Mouse (Mus musculus): ENCODE measurements around the gene Batf2. TPM values are rescaled to one million over a fixed set of nuclear protein-coding genes. Genes with fewer than 3 reads are reported as not detected.
A peak's percentile ranks its signal among the peaks of the same experiment; 100 is the strongest.

Batf2 gene
- polyA plus RNA-seq, 1 experiment, result 4.8 TPM

DNA sequence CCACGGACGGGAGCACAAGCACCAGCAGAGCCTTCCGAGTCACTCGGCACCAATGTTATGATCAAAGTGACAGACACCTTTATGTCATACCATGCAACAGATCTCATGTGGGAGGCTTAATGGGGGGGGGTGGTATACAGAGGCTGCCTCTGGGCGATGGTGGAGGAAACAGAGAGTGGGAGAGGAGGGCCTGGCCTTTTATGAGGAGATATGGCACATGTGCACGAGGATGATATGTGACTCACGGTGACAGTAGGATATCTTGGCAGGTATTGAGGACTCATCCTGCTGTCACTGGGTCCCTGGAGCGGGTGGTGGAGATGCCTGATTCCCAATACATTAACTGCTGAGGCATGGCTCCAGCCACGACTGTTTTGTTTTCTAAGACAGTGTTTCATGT is 14.4 kb downstream of the Batf2 start:
- TF ChIP-seq CTCF (conservative IDR thresholded peaks at IDR 0.05; ENCODE audit: insufficient read depth, insufficient read length, low read depth, low read length) (no peak), POLR2A (IDR thresholded peaks at IDR 0.05; ENCODE audit: low read depth, low read length) (no peak)
- Histone ChIP-seq H3K27ac (ENCODE audit: insufficient read depth, low read depth, low read length) (no peak overlapping the region), H3K27me3 (replicated peaks; ENCODE audit: control insufficient read depth, insufficient read depth, low read length) (no peaks in the 10 kb centered on the region), H3K4me1 (ENCODE audit: control insufficient read depth, insufficient read depth, low read length) (no peaks in the 10 kb centered on the region), H3K36me3 (ENCODE audit: control insufficient read depth, insufficient read depth, low read length) (no peaks in the 10 kb centered on the region), H3K4me3 (ENCODE audit: insufficient read depth, low read depth, low read length) (no peak overlapping the region)
- no peak for DNase-seq
- 76% methylated on average over 9 of the region's 9 CpGs for WGBS

DNA sequence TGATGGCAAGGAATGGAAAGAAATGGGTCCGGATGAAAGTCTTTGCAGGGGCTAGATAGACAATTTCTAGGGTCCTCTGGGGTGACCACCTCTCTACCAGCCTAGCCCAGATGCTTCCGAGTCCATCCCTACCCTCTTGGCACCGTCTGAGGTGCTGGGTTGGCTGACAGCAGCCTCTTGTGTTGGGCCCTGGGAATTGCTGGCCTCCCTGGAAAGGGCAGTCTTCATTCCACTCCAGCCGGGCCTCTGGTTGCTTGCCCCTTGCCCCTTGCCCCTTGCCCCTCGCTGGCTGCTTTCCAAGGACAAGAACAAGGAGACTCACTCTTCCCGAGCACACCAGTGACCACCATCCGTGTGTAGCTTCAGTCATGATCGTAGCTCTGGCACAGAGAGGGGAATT is 15.6 kb downstream of the Batf2 start:
- H3K27ac ChIP-seq (ENCODE audit: insufficient read depth, low read depth, low read length), result no peak overlapping the region
- no peak for TF ChIP-seq POLR2A (IDR thresholded peaks at IDR 0.05; ENCODE audit: low read depth, low read length)
- TF ChIP-seq CTCF (conservative IDR thresholded peaks at IDR 0.05; ENCODE audit: insufficient read depth, insufficient read length, low read depth, low read length), result no peak; the same call in 1 of the 2 replicates
- H3K4me3 ChIP-seq (ENCODE audit: insufficient read depth, low read depth, low read length), result no peak overlapping the region
- H3K4me1 ChIP-seq (ENCODE audit: control insufficient read depth, insufficient read depth, low read length), result no peaks in the 10 kb centered on the region
- peak; percentile 70 for DNase-seq
- H3K36me3 ChIP-seq (ENCODE audit: control insufficient read depth, insufficient read depth, low read length), result no peaks in the 10 kb centered on the region
- WGBS, result 48% methylated on average over 8 of the region's 8 CpGs
- H3K27me3 ChIP-seq (replicated peaks; ENCODE audit: control insufficient read depth, insufficient read depth, low read length), result no peaks in the 10 kb centered on the region

DNA sequence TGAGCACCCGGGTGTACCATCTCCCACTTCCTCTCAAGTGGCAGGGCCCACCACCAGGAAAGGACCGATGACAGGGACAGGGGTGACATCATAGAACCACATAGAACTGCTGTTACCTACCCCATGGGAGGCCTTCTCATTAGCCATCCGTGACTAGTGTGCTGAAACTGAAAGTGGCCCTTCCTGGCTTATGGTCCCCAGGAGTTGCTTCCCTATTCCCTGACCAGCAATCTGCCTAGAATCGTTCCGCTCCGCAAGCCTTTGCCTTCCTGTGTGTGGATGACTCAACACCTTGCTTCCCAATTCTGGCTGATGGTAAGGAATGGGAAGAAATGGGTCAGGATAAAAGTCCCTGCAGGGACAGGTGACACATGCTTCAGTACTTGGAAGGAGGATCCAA is 16.4 kb downstream of the Batf2 start:
- Histone ChIP-seq H3K27me3 (replicated peaks; ENCODE audit: control insufficient read depth, insufficient read depth, low read length) (no peaks in the 10 kb centered on the region), H3K4me3 (ENCODE audit: insufficient read depth, low read depth, low read length) (no peak overlapping the region), H3K4me1 (ENCODE audit: control insufficient read depth, insufficient read depth, low read length) (no peaks in the 10 kb centered on the region), H3K36me3 (ENCODE audit: control insufficient read depth, insufficient read depth, low read length) (no peaks in the 10 kb centered on the region), H3K27ac (ENCODE audit: insufficient read depth, low read depth, low read length) (no peak overlapping the region)
- no peak for DNase-seq
- 56% methylated on average over 6 of the region's 6 CpGs for WGBS
- TF ChIP-seq POLR2A (IDR thresholded peaks at IDR 0.05; ENCODE audit: low read depth, low read length), result no peak
- TF ChIP-seq CTCF (conservative IDR thresholded peaks at IDR 0.05; ENCODE audit: insufficient read depth, insufficient read length, low read depth, low read length), result no peak

DNA sequence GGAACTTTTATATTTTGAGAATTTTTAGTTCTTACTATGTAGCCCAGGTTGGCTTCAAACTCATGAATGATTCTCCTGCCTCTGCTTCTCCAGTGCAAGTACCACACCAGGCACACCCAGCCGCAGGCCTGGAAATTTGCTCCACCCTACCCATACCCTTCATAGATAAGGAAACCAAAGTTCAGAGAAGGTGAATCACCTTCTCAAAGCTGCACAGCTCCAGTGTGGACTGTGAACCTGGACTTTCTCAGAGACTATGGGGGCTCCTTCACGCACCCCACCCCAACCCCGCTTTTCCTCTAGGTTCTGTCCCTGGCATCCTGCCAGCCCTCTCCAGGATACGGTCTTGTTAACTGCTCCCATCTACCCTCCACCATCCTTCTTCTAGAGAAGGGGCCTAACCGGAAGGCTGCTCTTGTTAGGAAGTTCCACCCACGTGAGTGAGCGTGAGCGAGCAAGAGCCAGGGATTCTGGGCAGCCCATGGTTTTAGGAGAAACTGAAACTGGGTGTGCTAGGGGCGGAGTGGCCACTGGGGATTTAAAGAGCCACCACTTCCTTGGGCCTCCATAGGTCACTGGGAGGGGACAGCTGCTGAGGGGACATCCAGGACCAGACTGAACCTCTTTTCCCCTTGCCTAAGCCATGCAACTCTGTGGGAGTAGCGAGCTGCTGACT is 23.2 kb downstream of the Batf2 start:
- TF ChIP-seq POLR2A (IDR thresholded peaks at IDR 0.05; ENCODE audit: low read depth, low read length), result no peak
- TF ChIP-seq CTCF (conservative IDR thresholded peaks at IDR 0.05; ENCODE audit: insufficient read depth, insufficient read length, low read depth, low read length), result no peak
- peak; percentile 75 for DNase-seq
- Histone ChIP-seq H3K27ac (ENCODE audit: insufficient read depth, low read depth, low read length) (peak overlapping the region; percentile 10; the same call in 1 of the 2 replicates), H3K4me3 (ENCODE audit: insufficient read depth, low read depth, low read length) (peak overlapping the region; percentile 45), H3K27me3 (replicated peaks; ENCODE audit: control insufficient read depth, insufficient read depth, low read length) (no peaks in the 10 kb centered on the region), H3K36me3 (ENCODE audit: control insufficient read depth, insufficient read depth, low read length) (no peaks in the 10 kb centered on the region), H3K4me1 (ENCODE audit: control insufficient read depth, insufficient read depth, low read length) (no peaks in the 10 kb centered on the region)
- 56% methylated on average over 10 of the region's 10 CpGs for WGBS

DNA sequence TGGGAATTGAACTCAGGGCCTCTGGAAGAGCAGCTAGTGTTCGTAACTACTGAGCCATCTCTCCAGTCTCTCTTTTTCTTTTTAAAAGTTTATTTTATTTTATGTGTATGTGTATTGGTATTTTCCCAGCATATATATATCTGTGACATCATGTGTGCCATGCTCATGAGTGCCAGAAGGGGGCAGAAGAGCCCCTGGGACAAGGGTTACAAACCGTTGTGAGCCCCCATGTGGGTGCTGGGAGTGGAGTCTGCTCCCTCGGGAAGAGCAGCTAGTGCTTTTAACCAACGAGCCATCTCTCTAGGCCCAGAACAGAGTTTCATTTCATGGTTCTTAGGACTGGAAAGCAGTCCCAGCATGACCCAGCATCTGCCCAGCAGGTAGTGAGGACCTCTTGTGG is 26.0 kb downstream of the Batf2 start:
- Histone ChIP-seq H3K4me3 (ENCODE audit: insufficient read depth, low read depth, low read length) (no peak overlapping the region), H3K4me1 (ENCODE audit: control insufficient read depth, insufficient read depth, low read length) (no peaks in the 10 kb centered on the region), H3K36me3 (ENCODE audit: control insufficient read depth, insufficient read depth, low read length) (no peaks in the 10 kb centered on the region), H3K27me3 (replicated peaks; ENCODE audit: control insufficient read depth, insufficient read depth, low read length) (no peaks in the 10 kb centered on the region), H3K27ac (ENCODE audit: insufficient read depth, low read depth, low read length) (no peak overlapping the region)
- 80% methylated on average over 4 of the region's 4 CpGs for WGBS
- no peak for DNase-seq
- TF ChIP-seq CTCF (conservative IDR thresholded peaks at IDR 0.05; ENCODE audit: insufficient read depth, insufficient read length, low read depth, low read length) (0 out of 2 replicates have a peak, but pooled peaks have one; percentile 5), POLR2A (IDR thresholded peaks at IDR 0.05; ENCODE audit: low read depth, low read length) (no peak)

DNA sequence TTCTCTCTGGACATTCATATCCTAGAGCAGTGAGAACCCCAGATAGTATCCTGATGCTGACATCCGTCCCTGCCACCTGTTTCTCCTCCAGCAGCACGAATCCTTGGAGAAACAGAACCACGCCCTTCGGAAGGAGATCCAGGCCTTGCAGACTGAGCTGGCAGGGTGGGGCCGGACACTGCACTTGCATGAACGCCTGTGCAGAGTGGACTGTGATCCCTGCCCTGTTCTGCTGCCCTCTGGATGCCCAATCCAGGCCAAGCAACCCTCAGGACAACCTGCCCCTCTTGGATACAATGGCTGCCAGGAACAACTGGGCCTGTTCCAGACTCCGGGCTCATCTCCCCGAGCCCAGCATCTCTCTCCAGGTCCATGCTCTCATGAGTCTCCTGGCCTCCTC is 30.4 kb downstream of the Batf2 start:
- Histone ChIP-seq H3K4me1 (ENCODE audit: control insufficient read depth, insufficient read depth, low read length) (no peaks in the 10 kb centered on the region), H3K4me3 (ENCODE audit: insufficient read depth, low read depth, low read length) (no peak overlapping the region), H3K36me3 (ENCODE audit: control insufficient read depth, insufficient read depth, low read length) (no peaks in the 10 kb centered on the region), H3K27me3 (replicated peaks; ENCODE audit: control insufficient read depth, insufficient read depth, low read length) (no peaks in the 10 kb centered on the region), H3K27ac (ENCODE audit: insufficient read depth, low read depth, low read length) (no peak overlapping the region)
- TF ChIP-seq POLR2A (IDR thresholded peaks at IDR 0.05; ENCODE audit: low read depth, low read length), result no peak
- WGBS, result 67% methylated on average over 8 of the region's 8 CpGs
- DNase-seq, result peak; percentile 56

DNA sequence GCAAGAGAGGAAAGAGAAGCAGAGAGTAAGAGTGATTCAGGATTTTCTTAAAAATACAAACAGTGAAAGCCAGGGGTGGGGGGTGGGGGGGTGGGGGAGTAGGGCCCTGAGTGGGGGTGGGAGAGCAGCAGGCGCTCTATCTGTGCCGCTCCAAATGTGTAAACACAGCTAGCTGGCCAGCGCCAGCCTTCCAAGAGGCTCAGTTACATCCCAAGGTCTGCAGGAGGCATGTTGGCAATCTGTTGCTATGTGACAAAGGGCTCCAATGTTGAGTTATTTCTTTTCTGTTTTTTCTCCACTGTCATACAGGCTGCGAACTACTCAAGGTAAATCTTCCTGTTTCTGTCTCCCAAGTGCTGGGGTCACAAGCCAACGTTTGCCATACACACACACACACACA is 34.0 kb downstream of the Batf2 start:
- Histone ChIP-seq H3K36me3 (ENCODE audit: control insufficient read depth, insufficient read depth, low read length) (no peaks in the 10 kb centered on the region), H3K27ac (ENCODE audit: insufficient read depth, low read depth, low read length) (no peak overlapping the region), H3K4me3 (ENCODE audit: insufficient read depth, low read depth, low read length) (no peak overlapping the region), H3K4me1 (ENCODE audit: control insufficient read depth, insufficient read depth, low read length) (no peaks in the 10 kb centered on the region), H3K27me3 (replicated peaks; ENCODE audit: control insufficient read depth, insufficient read depth, low read length) (no peaks in the 10 kb centered on the region)
- 42% methylated on average over 5 of the region's 5 CpGs for WGBS
- TF ChIP-seq POLR2A (IDR thresholded peaks at IDR 0.05; ENCODE audit: low read depth, low read length), result no peak
- no peak for TF ChIP-seq CTCF (conservative IDR thresholded peaks at IDR 0.05; ENCODE audit: insufficient read depth, insufficient read length, low read depth, low read length)
- no peak for DNase-seq

All from kidney, adult 2 months (tissue).